In the genomic region with DNA sequence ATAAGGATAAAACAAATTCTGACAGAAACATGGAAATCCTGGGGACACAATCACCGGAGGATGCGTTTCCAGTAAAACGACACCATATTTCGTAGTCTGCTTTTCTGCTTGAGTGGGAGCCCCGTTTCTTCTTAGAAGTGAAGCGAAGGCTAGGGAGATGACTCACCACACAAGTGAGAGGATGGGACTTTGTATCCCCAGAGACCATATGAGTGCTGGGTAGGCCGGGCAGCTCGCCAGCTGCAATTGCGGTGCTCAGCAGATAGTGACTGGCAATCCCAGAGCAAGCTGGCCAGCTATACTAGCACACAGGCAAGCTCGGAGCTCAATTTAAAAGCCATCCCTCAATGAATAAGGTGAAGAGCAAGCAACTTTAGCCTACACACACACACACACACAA, we compare ENCODE assay signal across 12 mouse cellular contexts. TPM values are rescaled to one million over a fixed set of nuclear protein-coding genes. Genes with fewer than 3 reads are reported as not detected.
A peak's percentile ranks its signal among the peaks of the same experiment; 100 is the strongest.
DNase-seq lines count a peak whose midpoint lies in the region; ATAC-seq lines count a peak whose summit lies in the region.
"Had no signal": no experiment of that assay in that cellular context is flagged by ENCODE, and none has a peak within 500 bp of the region (broad histone marks: within the 10 kb centered on the region; RNA-seq: fewer than 3 reads in every experiment).

No protein-coding gene starts in this region.

- intact Hi-C loops in gastrocnemius, postnatal 14 days (cut with DNase I; ENCODE audit: low total_unique reads): no loop called here

- no peak overlapping the region for H3K4me3 ChIP-seq in kidney, embryonic 15.5 days (replicated peaks)
- H3K4me3 ChIP-seq: embryonic facial prominence, embryonic 15.5 days; heart, embryonic 12.5 days; lung, embryonic 15.5 days had no signal

- H3K27me3 ChIP-seq in kidney, embryonic 15.5 days: no peaks in the 10 kb centered on the region
- H3K27me3 ChIP-seq: embryonic facial prominence, embryonic 15.5 days; heart, embryonic 12.5 days; lung, embryonic 15.5 days had no signal

- peak; percentile 56 for DNase-seq in kidney, adult 18-20 months
- peak; percentile 17 to 35 for DNase-seq in frontal cortex, postnatal 25 days (ENCODE audit: low spot score in 2 of 2)
- DNase-seq in layer of hippocampus, postnatal 36 days: peak; percentile 29 to 45
- peak; percentile 44 for DNase-seq in right cerebral cortex, postnatal 4 days
- DNase-seq in heart, adult 9 months (ENCODE audit: low spot score in 2 of 2): no peak
- no peak for DNase-seq in gastrocnemius, postnatal 14 days
- no peak for DNase-seq in thymus, postnatal 0 days (ENCODE audit: low spot score)

- H3K27ac ChIP-seq in kidney, embryonic 15.5 days: no peak overlapping the region
- H3K27ac ChIP-seq: embryonic facial prominence, embryonic 15.5 days; lung, embryonic 15.5 days had no signal

- H3K4me1 ChIP-seq in kidney, embryonic 15.5 days: no peaks in the 10 kb centered on the region
- H3K4me1 ChIP-seq: embryonic facial prominence, embryonic 15.5 days; heart, embryonic 12.5 days; lung, embryonic 15.5 days had no signal

- H3K9me3 ChIP-seq in kidney, embryonic 15.5 days (replicated peaks): 0 out of 2 replicates have a peak, but pooled peaks cover 5% of the 10 kb centered on the region
- H3K9me3 ChIP-seq: embryonic facial prominence, embryonic 15.5 days; lung, embryonic 15.5 days had no signal

- H3K9ac ChIP-seq in kidney, embryonic 15.5 days: no peak overlapping the region
- H3K9ac ChIP-seq: embryonic facial prominence, embryonic 15.5 days; heart, embryonic 12.5 days; lung, embryonic 15.5 days had no signal

- H3K36me3 ChIP-seq in kidney, embryonic 15.5 days: no peaks in the 10 kb centered on the region
- H3K36me3 ChIP-seq: embryonic facial prominence, embryonic 15.5 days; heart, embryonic 12.5 days; lung, embryonic 15.5 days had no signal

- no peak for ATAC-seq in kidney, embryonic 15.5 days (replicated peaks; ENCODE audit: low FRiP score)
- ATAC-seq: inflammation-experienced regulatory T-cells, adult 6 months had no signal

- 84% methylated on average over 10 of the region's 10 CpGs for WGBS in kidney, embryonic 15.5 days

- no peak overlapping the region for H3K4me2 ChIP-seq in kidney, embryonic 15.5 days
- H3K4me2 ChIP-seq: embryonic facial prominence, embryonic 15.5 days; heart, embryonic 12.5 days; lung, embryonic 15.5 days had no signal

RNA-seq across cellular contexts. Expression of a gene that starts 50.3 kb away (rescaled TPM):
- polyA plus RNA-seq in kidney, embryonic 15.5 days (2015; fragmentation: Nextera tagmentation; extraction: Ambion mirVana): 0.82 and 1.8 TPM in 2 replicates
- 100 to 1,000 TPM; 417 to 454 TPM for total RNA-seq in layer of hippocampus, postnatal 36 days (2021)
- under 1 TPM; 0.69 to 0.80 TPM for total RNA-seq in gastrocnemius, postnatal 14 days (2021)
- 0.60 and 1.0 TPM in 2 replicates for polyA plus RNA-seq in thymus, postnatal 0 days (2015; fragmentation: Nextera tagmentation; extraction: Ambion mirVana)
- polyA plus RNA-seq: inflammation-experienced regulatory T-cells, adult 6 months had no signal

Comparison
In these comparisons a context has a peak if more than half of its experiments do, and no peak if none do; other contexts are left out.
1. DNase-seq: peak in kidney, adult 18-20 months (single experiment), frontal cortex, postnatal 25 days (2 of 2), layer of hippocampus, postnatal 36 days (2 of 2) and right cerebral cortex, postnatal 4 days (single experiment); none in heart, adult 9 months (0 of 2), gastrocnemius, postnatal 14 days (single experiment) and thymus, postnatal 0 days (single experiment).
2. RNA of a gene that starts 50.3 kb away (total RNA-seq): 417 to 454 TPM in layer of hippocampus, postnatal 36 days; 0.69 to 0.80 TPM in gastrocnemius, postnatal 14 days; every median in the first group is over 100 times any median in the second.